Mouse (Mus musculus) cerebellum, adult 2 months (tissue): ENCODE data around the gene Abca8a. TPM values are rescaled to one million over a fixed set of nuclear protein-coding genes. Genes with fewer than 3 reads are reported as not detected.
A peak's percentile ranks its signal among the peaks of the same experiment; 100 is the strongest.
"Not testable (repeated sequence)": the region's sequence is repeated elsewhere in the genome, so short reads cannot be mapped to it uniquely, and the experiment has no call there.

Source experiments
- DNase-seq, 2 experiments: peaks; one replicate each; pipeline ENCODE4 v3.0.0; 2021
- H3K27ac ChIP-seq: fragments of 200-500 bp; 2 replicates; pipeline ENCODE4 v1.5.1; 2012; ENCODE audit warnings: low read length, control low read depth, inconsistent platforms; ENCODE audit not compliant: insufficient read depth
- H3K27me3 ChIP-seq: fragments of 200-500 bp; 2 replicates; pipeline ENCODE4 v1.6.1; 2012; ENCODE audit warnings: inconsistent platforms, mild to moderate bottlenecking, low read length, moderate library complexity; ENCODE audit not compliant: control insufficient read depth, insufficient read depth
- H3K4me1 ChIP-seq: fragments of 200-500 bp; 2 replicates; pipeline ENCODE4 v1.6.1; 2011; ENCODE audit warnings: low read length; ENCODE audit not compliant: control insufficient read depth, insufficient read depth
- H3K4me3 ChIP-seq: fragments of 200-500 bp; replicated peaks from 2 replicates; pipeline ENCODE3; 2011; ENCODE audit warnings: mild to moderate bottlenecking, low read depth, low read length, control low read depth; ENCODE audit not compliant: insufficient read depth
- CTCF ChIP-seq: fragments of 200-500 bp; IDR thresholded peaks from 2 replicates; pipeline ENCODE4 v1.5.1; 2011; ENCODE audit warnings: low read depth, mild to moderate bottlenecking, control low read depth, low read length, moderate library complexity, borderline replicate concordance; ENCODE audit not compliant: insufficient read depth
- POLR2A ChIP-seq: fragments of 200-500 bp; IDR thresholded peaks from 2 replicates; pipeline ENCODE4 v1.6.1; 2011; ENCODE audit warnings: low read length, control low read depth, borderline replicate concordance; ENCODE audit not compliant: insufficient read depth
- WGBS: fragments of 180-500 bp; shearing (Covaris S2); methylation state at CpG from one replicate; pipeline ENCODE4 v1.1.7; 2018; 5-methylcytosine and 5-hydroxymethylcytosine counted together
- polyA plus RNA-seq: library from polyadenylated mRNA; depleted of rRNA; stranded (reverse); fragments of >200 nt; gene quantifications from 2 replicates; pipeline ENCODE4 v1.2.3, GENCODE M21; 2012; rRNA removed

The Abca8a gene
- polyA plus RNA-seq, 1 experiment: 6.0 TPM

- H3K4me1 ChIP-seq: peaks cover 5% of the 10 kb centered on the region
- WGBS: under 1% methylated on average over 15 of the region's 15 CpGs
- peak; percentile 92 to 97 for DNase-seq
- H3K27me3 ChIP-seq: no peaks in the 10 kb centered on the region
- peak; percentile 62; the same call in 1 of the 2 replicates for TF ChIP-seq POLR2A
- TF ChIP-seq CTCF: no peak
- H3K4me3 ChIP-seq: peak within 1 kb of the TSS; percentile 75
- peak within 1 kb of the TSS; percentile 52 for H3K27ac ChIP-seq
Measured at GRCm38 (mm10) chr11:109995624-109996023, 100.2 kb downstream of the Abca8a start, which contains the start of gene Abca8b. Gene Abca8b (minus strand): TSS chr11:109995845.

- 0% methylated on average over 3 of the region's 3 CpGs for WGBS
- H3K4me3 ChIP-seq: peak overlapping the region; percentile 75
Measured at GRCm38 (mm10) chr11:109995013-109995412, 100.8 kb downstream of the Abca8a start.

GRCm38 (mm10) chr11:109994014-109994413, 101.8 kb downstream of the Abca8a start:
- Histone ChIP-seq H3K27ac (peak overlapping the region; percentile 63), H3K4me3 (peak overlapping the region; percentile 57)

More at GRCm38 (mm10) chr11:109995013-109995412, 100.8 kb downstream of the Abca8a start:
- peak; percentile 50 to 54 for DNase-seq
- TF ChIP-seq CTCF (no peak), POLR2A (0 out of 2 replicates have a peak, but pooled peaks have one; percentile 14)
- Histone ChIP-seq H3K27me3 (no peaks in the 10 kb centered on the region), H3K4me1 (peaks cover 5% of the 10 kb centered on the region), H3K27ac (peak overlapping the region; percentile 42)

GRCm38 (mm10) chr11:109991270-109991669, 104.5 kb downstream of the Abca8a start:
- no peak overlapping the region for H3K27ac ChIP-seq
- no peak for DNase-seq
- peaks cover 5% of the 10 kb centered on the region for H3K4me1 ChIP-seq
- no peaks in the 10 kb centered on the region for H3K27me3 ChIP-seq
- no peak for TF ChIP-seq POLR2A
- no peak for TF ChIP-seq CTCF
- no peak overlapping the region for H3K4me3 ChIP-seq
- 61% methylated on average over 3 of the region's 3 CpGs for WGBS

More at GRCm38 (mm10) chr11:109994014-109994413, 101.8 kb downstream of the Abca8a start:
- DNase-seq: no peak
- Histone ChIP-seq H3K27me3 (no peaks in the 10 kb centered on the region), H3K4me1 (peaks cover 5% of the 10 kb centered on the region)
- TF ChIP-seq CTCF (no peak), POLR2A (no peak)
- 43% methylated on average over 6 of the region's 6 CpGs for WGBS

GRCm38 (mm10) chr11:109990256-109990655, 105.5 kb downstream of the Abca8a start:
- TF ChIP-seq CTCF (no peak), POLR2A (no peak)
- no peak for DNase-seq
- Histone ChIP-seq H3K4me3 (no peak overlapping the region), H3K27ac (no peak overlapping the region), H3K27me3 (no peaks in the 10 kb centered on the region), H3K4me1 (peaks cover 5% of the 10 kb centered on the region)
- 90% methylated on average over 2 of the region's 2 CpGs for WGBS

- 69% methylated on average over 1 of the region's 1 CpGs for WGBS
- peaks cover 5% of the 10 kb centered on the region for H3K4me1 ChIP-seq
- no peaks in the 10 kb centered on the region for H3K27me3 ChIP-seq
- DNase-seq: no peak
- H3K27ac ChIP-seq: no peak overlapping the region
- no peak overlapping the region for H3K4me3 ChIP-seq
- no peak for TF ChIP-seq CTCF
- TF ChIP-seq POLR2A: no peak
Measured at GRCm38 (mm10) chr11:109988164-109988563, 107.6 kb downstream of the Abca8a start.

GRCm38 (mm10) chr11:109987460-109988072, 108.2 kb downstream of the Abca8a start:
- WGBS: 57% methylated on average over 11 of the region's 11 CpGs

GRCm38 (mm10) chr11:109981872-109982271, 113.9 kb downstream of the Abca8a start:
- TF ChIP-seq CTCF (no peak), POLR2A (no peak)
- Histone ChIP-seq H3K4me1 (peaks cover 3% of the 10 kb centered on the region; the same call in 1 of the 2 replicates), H3K27me3 (no peaks in the 10 kb centered on the region), H3K4me3 (no peak overlapping the region), H3K27ac (peak overlapping the region; percentile 64; the same call in 1 of the 2 replicates)
- WGBS: 53% methylated on average over 2 of the region's 2 CpGs
- DNase-seq: peak; percentile 36 to 67

More at GRCm38 (mm10) chr11:109987460-109988072, 108.2 kb downstream of the Abca8a start:
- H3K27me3 ChIP-seq, H3K4me3 ChIP-seq, H3K4me1 ChIP-seq, DNase-seq, H3K27ac ChIP-seq: not testable (repeated sequence)

Other genes starting within 250 kb of the Abca8a start
- gene Abca8b, start 100.1 kb downstream of the Abca8a start, polyA plus RNA-seq: 11.8 and 13.3 TPM in 2 replicates
- 1.5 TPM in 2 replicates for gene Abca9, start 72.2 kb upstream of the Abca8a start, polyA plus RNA-seq
- gene Abca6, start 155.8 kb upstream of the Abca8a start, polyA plus RNA-seq: 0.62 and 1.1 TPM in 2 replicates
- 15.7 and 16.2 TPM in 2 replicates for gene Abca5, start 241.7 kb upstream of the Abca8a start, polyA plus RNA-seq